Mouse (Mus musculus): ENCODE measurements around the gene Rai14. TPM values are rescaled to one million over a fixed set of nuclear protein-coding genes. Genes with fewer than 3 reads are reported as not detected.

Gene Rai14
- polyA plus RNA-seq, 1 experiment from 2014 or later = 84.2 TPM

DNA sequence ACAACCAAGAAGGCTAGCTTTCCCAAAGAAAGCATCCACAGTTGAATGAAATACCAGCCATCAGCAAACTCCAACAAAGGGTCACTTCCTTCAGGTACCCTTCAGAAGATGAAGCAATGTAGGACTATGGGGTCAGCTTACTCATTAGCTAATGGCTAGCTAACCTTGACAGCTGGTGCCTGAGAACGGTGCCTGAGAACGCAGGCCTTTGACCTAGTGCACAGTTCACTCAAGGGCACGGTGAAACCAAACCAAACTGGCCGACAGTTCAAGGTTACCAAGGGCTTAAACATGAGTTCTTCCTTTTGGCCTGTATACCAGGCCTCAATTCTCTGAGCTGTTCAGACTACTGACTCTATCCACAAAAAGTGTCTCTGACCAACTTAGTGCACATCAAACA, 81.0 kb downstream of the Rai14 start:
- Histone ChIP-seq H3K9me3 (ENCODE audit: control insufficient read depth, low read length) (no peaks in the 10 kb centered on the region), H3K4me2 (ENCODE audit: low read depth) (no peak overlapping the region), H3K9ac (ENCODE audit: low read length) (no peak overlapping the region), H3K36me3 (ENCODE audit: control insufficient read depth, insufficient read depth, low read length) (peaks cover 3% of the 10 kb centered on the region; the same call in 1 of the 2 replicates), H3K27ac (ENCODE audit: low read depth, low read length) (no peak overlapping the region), H3K4me1 (ENCODE audit: control insufficient read depth, insufficient read depth, low read length) (peaks cover 22% of the 10 kb centered on the region), H3K4me3 (ENCODE audit: low read depth, low read length) (no peak overlapping the region), H3K27me3 (ENCODE audit: control insufficient read depth, insufficient read depth, low read length) (no peaks in the 10 kb centered on the region)
- no peak for DNase-seq (ENCODE audit: low spot score)
- ATAC-seq (ENCODE audit: insufficient read depth, low FRiP score, low TSS enrichment) = no peak
- WGBS = 79% methylated on average over 4 of the region's 4 CpGs

DNA sequence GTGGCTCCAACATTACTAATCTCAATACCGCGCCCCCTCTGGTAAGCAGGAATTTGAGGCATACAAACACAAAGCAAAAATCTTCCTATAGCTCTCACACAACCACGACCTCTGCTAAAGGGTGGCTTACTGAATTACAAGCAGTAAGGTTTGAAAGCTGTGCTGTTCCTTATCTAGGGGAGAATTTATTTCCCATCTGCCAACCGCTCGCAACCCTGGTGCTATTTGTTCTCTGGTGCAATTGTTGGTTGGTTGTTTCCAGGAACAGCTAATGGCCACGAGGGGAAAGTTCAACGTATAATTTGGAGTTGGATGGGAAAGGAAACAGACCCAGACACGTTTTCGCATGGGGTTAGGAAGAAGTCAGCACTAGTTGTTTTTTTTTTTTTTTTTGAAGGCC, 81.8 kb downstream of the Rai14 start:
- WGBS = 80% methylated on average over 9 of the region's 9 CpGs
- H3K4me1 ChIP-seq (ENCODE audit: control insufficient read depth, insufficient read depth, low read length) = peaks cover 22% of the 10 kb centered on the region
- no peak overlapping the region for H3K27ac ChIP-seq (ENCODE audit: low read depth, low read length)
- ATAC-seq (ENCODE audit: insufficient read depth, low FRiP score, low TSS enrichment) = no peak
- no peak for DNase-seq (ENCODE audit: low spot score)
- H3K27me3 ChIP-seq (ENCODE audit: control insufficient read depth, insufficient read depth, low read length) = no peaks in the 10 kb centered on the region
- no peak overlapping the region for H3K4me2 ChIP-seq (ENCODE audit: low read depth)
- no peak overlapping the region for H3K9ac ChIP-seq (ENCODE audit: low read length)
- no peak overlapping the region for H3K4me3 ChIP-seq (ENCODE audit: low read depth, low read length)
- no peaks in the 10 kb centered on the region for H3K9me3 ChIP-seq (ENCODE audit: control insufficient read depth, low read length)
- H3K36me3 ChIP-seq (ENCODE audit: control insufficient read depth, insufficient read depth, low read length) = peaks cover 3% of the 10 kb centered on the region; the same call in 1 of the 2 replicates

DNA sequence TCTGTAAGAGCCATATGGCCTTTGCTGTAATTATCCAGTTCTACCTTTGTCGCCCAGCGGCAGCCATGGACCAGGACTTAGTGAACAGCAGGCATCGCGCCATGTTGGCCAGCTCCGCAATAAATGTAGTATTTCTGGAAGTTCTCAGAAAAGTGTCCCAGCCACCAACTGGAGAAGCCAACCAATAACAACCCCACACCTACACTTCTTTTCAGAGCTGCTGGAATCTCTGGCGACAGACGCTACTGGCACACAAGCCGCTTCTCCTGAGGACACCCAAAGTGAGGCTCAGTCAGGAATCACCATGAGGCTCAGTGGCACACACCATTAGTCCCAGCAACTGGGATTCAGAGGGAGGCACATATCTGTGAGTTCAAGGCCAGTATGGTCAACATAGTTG, 82.4 kb downstream of the Rai14 start:
- ATAC-seq (ENCODE audit: insufficient read depth, low FRiP score, low TSS enrichment) (no peak), DNase-seq (ENCODE audit: low spot score) (no peak)
- Histone ChIP-seq H3K36me3 (ENCODE audit: control insufficient read depth, insufficient read depth, low read length) (peaks cover 3% of the 10 kb centered on the region; the same call in 1 of the 2 replicates), H3K4me3 (ENCODE audit: low read depth, low read length) (no peak overlapping the region), H3K9ac (ENCODE audit: low read length) (no peak overlapping the region), H3K27ac (ENCODE audit: low read depth, low read length) (no peak overlapping the region), H3K9me3 (ENCODE audit: control insufficient read depth, low read length) (no peaks in the 10 kb centered on the region), H3K4me1 (ENCODE audit: control insufficient read depth, insufficient read depth, low read length) (peaks cover 22% of the 10 kb centered on the region), H3K27me3 (ENCODE audit: control insufficient read depth, insufficient read depth, low read length) (no peaks in the 10 kb centered on the region), H3K4me2 (ENCODE audit: low read depth) (no peak overlapping the region)
- 96% methylated on average over 8 of the region's 8 CpGs for WGBS

DNA sequence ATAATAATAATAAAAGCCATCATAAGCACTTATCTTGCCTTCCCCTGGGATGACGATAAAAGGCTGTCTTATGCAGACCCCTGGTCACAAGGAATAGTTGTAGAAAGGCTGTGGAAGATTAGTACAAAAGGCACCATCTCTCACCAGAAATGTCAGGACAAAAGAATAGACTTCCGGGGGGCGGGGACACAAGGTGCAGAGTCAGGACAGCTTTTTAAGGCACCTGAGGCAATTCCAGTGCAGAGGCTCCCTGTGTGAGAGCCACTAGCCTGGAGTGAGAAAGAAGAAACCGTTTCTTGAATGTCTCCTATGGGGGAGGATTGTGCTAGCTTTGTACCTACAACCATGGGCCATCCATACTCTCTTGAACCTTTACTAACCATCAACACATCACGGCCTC, 82.9 kb downstream of the Rai14 start:
- no peaks in the 10 kb centered on the region for H3K27me3 ChIP-seq (ENCODE audit: control insufficient read depth, insufficient read depth, low read length)
- H3K27ac ChIP-seq (ENCODE audit: low read depth, low read length) = no peak overlapping the region
- peaks cover 22% of the 10 kb centered on the region for H3K4me1 ChIP-seq (ENCODE audit: control insufficient read depth, insufficient read depth, low read length)
- no peak overlapping the region for H3K4me3 ChIP-seq (ENCODE audit: low read depth, low read length)
- 92% methylated on average over 5 of the region's 5 CpGs for WGBS
- H3K4me2 ChIP-seq (ENCODE audit: low read depth) = no peak overlapping the region
- H3K9me3 ChIP-seq (ENCODE audit: control insufficient read depth, low read length) = no peaks in the 10 kb centered on the region
- DNase-seq (ENCODE audit: low spot score) (no peak), ATAC-seq (ENCODE audit: insufficient read depth, low FRiP score, low TSS enrichment) (no peak)
- H3K36me3 ChIP-seq (ENCODE audit: control insufficient read depth, insufficient read depth, low read length) = peaks cover 3% of the 10 kb centered on the region
- H3K9ac ChIP-seq (ENCODE audit: low read length) = no peak overlapping the region

DNA sequence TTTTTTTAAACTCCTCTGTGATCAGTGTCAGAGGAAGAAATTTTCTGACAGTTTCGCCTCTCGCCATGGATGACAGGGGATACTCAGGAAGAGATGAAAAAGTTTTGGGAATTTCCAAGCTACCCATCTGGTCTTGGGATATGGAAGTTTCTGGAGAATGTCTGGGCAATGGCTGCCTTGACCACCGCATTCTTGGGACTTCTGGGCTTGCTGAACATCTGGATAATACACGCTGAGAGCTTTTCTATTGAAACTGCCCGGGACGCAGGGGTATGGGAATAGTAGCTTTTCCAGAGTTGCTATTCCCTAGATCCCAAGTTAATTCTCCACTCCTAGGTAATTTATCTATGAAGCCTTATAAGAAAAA, 85.5 kb downstream of the Rai14 start:
- H3K27me3 ChIP-seq (ENCODE audit: control insufficient read depth, insufficient read depth, low read length) = no peaks in the 10 kb centered on the region
- DNase-seq (ENCODE audit: low spot score) (no peak), ATAC-seq (ENCODE audit: insufficient read depth, low FRiP score, low TSS enrichment) (no peak)
- peaks cover 3% of the 10 kb centered on the region for H3K36me3 ChIP-seq (ENCODE audit: control insufficient read depth, insufficient read depth, low read length)
- H3K9me3 ChIP-seq (ENCODE audit: control insufficient read depth, low read length) = no peaks in the 10 kb centered on the region
- WGBS = 74% methylated on average over 6 of the region's 6 CpGs
- no peak overlapping the region for H3K9ac ChIP-seq (ENCODE audit: low read length)
- H3K4me2 ChIP-seq (ENCODE audit: low read depth) = no peak overlapping the region
- peaks cover 12% of the 10 kb centered on the region for H3K4me1 ChIP-seq (ENCODE audit: control insufficient read depth, insufficient read depth, low read length)
- H3K4me3 ChIP-seq (ENCODE audit: low read depth, low read length) = no peak overlapping the region
- no peak overlapping the region for H3K27ac ChIP-seq (ENCODE audit: low read depth, low read length)

DNA sequence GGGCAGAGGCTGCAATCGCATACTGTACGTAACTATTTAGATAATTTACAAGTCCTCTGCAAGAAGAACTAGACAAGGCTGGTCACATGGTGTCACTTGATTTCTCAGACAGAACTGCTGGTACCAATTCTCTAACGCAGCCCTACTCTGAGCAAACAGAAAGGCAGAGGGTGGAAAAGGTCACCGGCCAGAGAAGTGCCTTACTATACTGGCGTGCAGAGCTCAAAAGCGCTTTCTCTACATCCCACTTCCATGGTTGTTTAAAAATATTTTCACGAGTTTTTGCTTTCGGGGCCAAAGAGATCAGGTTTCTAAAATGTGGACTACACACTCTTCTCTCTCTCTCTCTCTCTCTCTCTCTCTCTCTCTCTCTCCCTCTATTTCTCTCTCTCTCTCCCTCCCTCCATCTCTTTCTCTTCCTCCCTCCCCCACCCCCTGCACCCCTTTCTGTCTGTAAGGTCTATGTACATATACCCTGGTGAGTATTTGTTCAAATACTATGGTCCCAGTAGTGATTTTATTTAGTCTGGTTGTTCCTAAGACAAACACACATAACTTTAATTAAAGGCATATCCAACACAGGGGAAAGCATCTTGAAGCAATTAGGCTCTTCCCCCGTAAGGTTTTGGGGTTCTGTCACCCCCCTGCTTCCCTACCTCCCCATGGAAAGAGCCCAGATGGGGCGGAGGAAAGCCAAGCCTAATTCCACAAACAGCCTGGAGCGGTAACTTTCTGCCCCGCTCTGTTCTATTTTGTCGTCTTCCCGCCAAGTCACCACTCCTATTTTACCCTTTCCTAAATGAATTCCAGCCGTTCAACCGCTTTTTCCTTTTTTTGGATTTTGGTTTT, 86.1 kb downstream of the Rai14 start:
- Histone ChIP-seq H3K36me3 (ENCODE audit: control insufficient read depth, insufficient read depth, low read length) (peaks cover 3% of the 10 kb centered on the region), H3K9me3 (ENCODE audit: control insufficient read depth, low read length) (no peaks in the 10 kb centered on the region), H3K27me3 (ENCODE audit: control insufficient read depth, insufficient read depth, low read length) (no peaks in the 10 kb centered on the region), H3K4me2 (ENCODE audit: low read depth) (no peak overlapping the region), H3K4me1 (ENCODE audit: control insufficient read depth, insufficient read depth, low read length) (peaks cover 15% of the 10 kb centered on the region), H3K9ac (ENCODE audit: low read length) (no peak overlapping the region), H3K4me3 (ENCODE audit: low read depth, low read length) (no peak overlapping the region), H3K27ac (ENCODE audit: low read depth, low read length) (no peak overlapping the region)
- WGBS = 70% methylated on average over 16 of the region's 16 CpGs
- ATAC-seq (ENCODE audit: insufficient read depth, low FRiP score, low TSS enrichment) (no peak), DNase-seq (ENCODE audit: low spot score) (no peak)

DNA sequence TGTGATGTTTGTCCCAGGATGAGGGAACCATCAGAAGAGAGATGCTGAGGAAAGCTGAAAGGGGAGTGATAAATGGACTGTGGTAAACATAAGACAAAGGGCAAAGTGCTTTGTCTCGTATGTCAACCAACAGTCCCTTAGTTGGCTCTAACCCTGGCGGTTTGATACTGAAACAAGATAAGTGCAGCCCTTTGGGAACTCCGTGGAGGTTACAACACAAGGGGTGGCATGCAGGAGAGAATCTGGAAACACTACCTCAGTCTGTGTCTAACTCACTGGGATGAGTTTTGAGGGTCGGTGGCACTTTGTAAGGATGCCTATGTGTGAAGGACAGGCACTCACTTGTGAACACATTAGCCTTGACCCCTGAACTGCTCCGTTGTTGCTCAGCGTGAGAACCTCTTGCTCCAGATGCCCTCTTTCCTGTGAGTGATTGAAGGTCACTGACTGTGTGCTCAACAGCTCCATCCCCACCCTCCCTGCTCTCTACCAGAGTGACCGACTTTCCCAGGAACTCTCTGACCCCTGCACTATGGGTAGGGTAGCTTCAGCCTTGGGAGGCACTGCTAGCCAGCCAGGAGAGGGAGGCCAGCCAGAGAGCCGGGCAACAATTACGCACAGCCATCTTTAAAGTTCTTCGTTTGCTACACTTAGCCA, 90.7 kb downstream of the Rai14 start:
- Histone ChIP-seq H3K27me3 (ENCODE audit: control insufficient read depth, insufficient read depth, low read length) (no peaks in the 10 kb centered on the region), H3K9ac (ENCODE audit: low read length) (no peak overlapping the region), H3K4me3 (ENCODE audit: low read depth, low read length) (no peak overlapping the region), H3K4me2 (ENCODE audit: low read depth) (no peak overlapping the region), H3K36me3 (ENCODE audit: control insufficient read depth, insufficient read depth, low read length) (no peaks in the 10 kb centered on the region; the same call in 1 of the 2 replicates), H3K9me3 (ENCODE audit: control insufficient read depth, low read length) (0 out of 2 replicates have a peak, but pooled peaks cover 2% of the 10 kb centered on the region), H3K4me1 (ENCODE audit: control insufficient read depth, insufficient read depth, low read length) (peaks cover 17% of the 10 kb centered on the region), H3K27ac (ENCODE audit: low read depth, low read length) (0 out of 2 replicates have a peak overlapping the region, but pooled peaks have one; percentile 8)
- ATAC-seq (ENCODE audit: insufficient read depth, low FRiP score, low TSS enrichment) (peak; percentile 54), DNase-seq (ENCODE audit: low spot score) (peak; percentile 35)
- WGBS = 20% methylated on average over 10 of the region's 10 CpGs

DNA sequence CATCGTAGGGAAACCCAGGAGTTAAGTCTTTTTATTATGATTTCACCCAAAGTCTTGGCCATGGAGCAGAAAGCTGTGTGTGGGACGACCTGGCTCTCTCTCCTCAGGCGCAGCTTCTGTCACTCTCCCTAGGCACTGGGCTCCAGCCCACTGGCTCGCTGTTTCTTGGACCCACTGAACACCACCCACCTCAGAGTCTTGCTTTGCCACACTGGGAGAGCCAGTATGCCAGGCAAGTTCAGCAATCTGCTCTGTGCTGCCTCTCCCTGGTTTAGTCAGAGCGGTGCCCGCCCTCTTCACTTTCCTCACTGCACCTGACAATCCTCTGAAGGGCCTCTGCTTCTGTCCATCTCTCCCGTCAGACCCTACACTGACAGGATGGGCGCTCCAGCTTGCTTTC, 93.2 kb downstream of the Rai14 start:
- DNase-seq (ENCODE audit: low spot score) = no peak
- 94% methylated on average over 8 of the region's 8 CpGs for WGBS
- H3K27ac ChIP-seq (ENCODE audit: low read depth, low read length) = no peak overlapping the region
- no peak overlapping the region for H3K4me2 ChIP-seq (ENCODE audit: low read depth)
- no peak overlapping the region for H3K4me3 ChIP-seq (ENCODE audit: low read depth, low read length)
- no peak overlapping the region for H3K9ac ChIP-seq (ENCODE audit: low read length)
- 0 out of 2 replicates have a peak, but pooled peaks cover 4% of the 10 kb centered on the region for H3K9me3 ChIP-seq (ENCODE audit: control insufficient read depth, low read length)
- no peak for ATAC-seq (ENCODE audit: insufficient read depth, low FRiP score, low TSS enrichment)
- no peaks in the 10 kb centered on the region for H3K36me3 ChIP-seq (ENCODE audit: control insufficient read depth, insufficient read depth, low read length)
- peaks cover 17% of the 10 kb centered on the region for H3K4me1 ChIP-seq (ENCODE audit: control insufficient read depth, insufficient read depth, low read length)
- H3K27me3 ChIP-seq (ENCODE audit: control insufficient read depth, insufficient read depth, low read length) = no peaks in the 10 kb centered on the region

DNA sequence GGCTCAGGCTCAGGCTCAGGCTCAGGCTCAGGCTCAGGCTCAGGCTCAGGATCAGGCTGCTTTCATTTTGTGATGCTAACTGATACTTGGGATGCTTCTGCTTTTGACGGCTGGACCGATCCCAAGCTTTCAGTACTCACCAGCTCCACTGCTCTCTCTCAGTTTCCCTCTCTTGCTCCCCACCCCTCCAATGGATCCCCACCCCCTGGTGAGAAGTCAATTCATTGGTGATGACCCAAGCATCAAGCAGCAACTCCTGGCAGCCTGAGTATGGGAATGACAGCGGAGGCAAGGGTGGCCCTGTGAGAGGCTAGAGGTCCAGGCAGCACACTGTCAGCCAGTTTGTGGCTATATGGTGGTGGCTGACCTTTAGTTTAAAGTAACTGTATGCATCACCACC, 94.7 kb downstream of the Rai14 start:
- no peak for ATAC-seq (ENCODE audit: insufficient read depth, low FRiP score, low TSS enrichment)
- H3K27me3 ChIP-seq (ENCODE audit: control insufficient read depth, insufficient read depth, low read length) = no peaks in the 10 kb centered on the region
- DNase-seq (ENCODE audit: low spot score) = no peak

More for the DNA sequence above, 94.7 kb downstream of the Rai14 start:
- no peak overlapping the region for H3K4me2 ChIP-seq (ENCODE audit: low read depth)
- H3K4me1 ChIP-seq (ENCODE audit: control insufficient read depth, insufficient read depth, low read length) = peaks cover 14% of the 10 kb centered on the region
- 94% methylated on average over 3 of the region's 3 CpGs for WGBS
- no peak overlapping the region for H3K9ac ChIP-seq (ENCODE audit: low read length)
- H3K27ac ChIP-seq (ENCODE audit: low read depth, low read length) = no peak overlapping the region
- H3K4me3 ChIP-seq (ENCODE audit: low read depth, low read length) = no peak overlapping the region
- H3K36me3 ChIP-seq (ENCODE audit: control insufficient read depth, insufficient read depth, low read length) = no peaks in the 10 kb centered on the region
- 0 out of 2 replicates have a peak, but pooled peaks cover 4% of the 10 kb centered on the region for H3K9me3 ChIP-seq (ENCODE audit: control insufficient read depth, low read length)
